Comparison of ENCODE assay signal across 10 mouse cellular contexts in the genomic region with DNA sequence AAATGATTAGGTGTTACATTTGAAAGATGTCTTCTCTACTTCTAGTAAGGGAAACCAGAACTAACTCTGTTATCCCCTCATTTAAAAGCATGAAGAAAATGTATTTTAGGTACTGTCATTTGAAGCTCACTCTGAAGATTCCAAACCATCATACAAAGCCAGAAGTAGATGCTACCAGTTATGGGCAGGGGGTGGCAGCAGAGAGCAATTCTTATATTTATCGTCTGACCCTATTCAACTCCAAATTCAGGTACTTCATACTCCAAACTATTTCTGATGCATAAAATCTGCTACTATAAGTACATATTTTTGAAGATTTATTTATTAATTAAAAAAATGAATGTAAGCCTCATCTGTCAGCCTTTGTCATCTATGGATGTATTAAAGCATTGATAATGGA.
A peak's percentile ranks its signal among the peaks of the same experiment; 100 is the strongest.
DNase-seq lines count a peak whose midpoint lies in the region; ATAC-seq lines count a peak whose summit lies in the region.
"Had no signal": no experiment of that assay in that cellular context is flagged by ENCODE, and none has a peak within 500 bp of the region (broad histone marks: within the 10 kb centered on the region; RNA-seq: fewer than 3 reads in every experiment).

No protein-coding gene starts in this region.

- H3K4me3 ChIP-seq in forebrain, embryonic 13.5 days = no peak overlapping the region
- H3K4me3 ChIP-seq in forebrain, embryonic 11.5 days (ENCODE audit: low read depth, low read length) = no peak overlapping the region
- no peak overlapping the region for H3K4me3 ChIP-seq in embryonic facial prominence, embryonic 11.5 days (ENCODE audit: low read depth, low read length)
- H3K4me3 ChIP-seq: heart, embryonic 15.5 days; neural tube, embryonic 13.5 days had no signal

- DNase-seq in forebrain, embryonic 11.5 days (ENCODE audit: low spot score) = no peak
- DNase-seq in thymus, postnatal 4 days = peak; percentile 4
- no peak for DNase-seq in thymus, postnatal 14 days
- DNase-seq in embryonic facial prominence, embryonic 11.5 days (ENCODE audit: low spot score) = peak; percentile 65
- DNase-seq in kidney, postnatal 14 days = peak; percentile 25
- peak; percentile 3 for DNase-seq in lung, postnatal 36 days
- DNase-seq in spleen, adult 18-20 months = no peak

- no peaks in the 10 kb centered on the region for H3K4me1 ChIP-seq in forebrain, embryonic 13.5 days
- no peaks in the 10 kb centered on the region for H3K4me1 ChIP-seq in forebrain, embryonic 11.5 days (replicated peaks; ENCODE audit: control insufficient read depth, insufficient read depth, low read length)
- H3K4me1 ChIP-seq in embryonic facial prominence, embryonic 11.5 days (ENCODE audit: control insufficient read depth, insufficient read depth, low read length) = no peaks in the 10 kb centered on the region
- H3K4me1 ChIP-seq: heart, embryonic 15.5 days; neural tube, embryonic 13.5 days had no signal

- peak; percentile 78 for ATAC-seq in forebrain, embryonic 13.5 days
- ATAC-seq in forebrain, embryonic 11.5 days (replicated peaks; ENCODE audit: low FRiP score) = no peak
- ATAC-seq in embryonic facial prominence, embryonic 11.5 days (replicated peaks; ENCODE audit: insufficient number of reproducible peaks, low FRiP score, low TSS enrichment, low read depth) = no peak

- 7% methylated on average over 1 of the region's 1 CpGs for WGBS in forebrain, embryonic 13.5 days
- 30% methylated on average over 1 of the region's 1 CpGs for WGBS in forebrain, embryonic 11.5 days
- WGBS in embryonic facial prominence, embryonic 11.5 days = 26% methylated on average over 1 of the region's 1 CpGs

- H3K4me2 ChIP-seq in forebrain, embryonic 13.5 days = no peak overlapping the region
- no peak overlapping the region for H3K4me2 ChIP-seq in forebrain, embryonic 11.5 days (ENCODE audit: low read depth, low read length, severe bottlenecking)
- H3K4me2 ChIP-seq in embryonic facial prominence, embryonic 11.5 days (ENCODE audit: low read depth, low read length) = no peak overlapping the region
- H3K4me2 ChIP-seq: heart, embryonic 15.5 days; neural tube, embryonic 13.5 days had no signal

- no peaks in the 10 kb centered on the region for H3K36me3 ChIP-seq in forebrain, embryonic 13.5 days (ENCODE audit: poor library complexity, severe bottlenecking)
- H3K36me3 ChIP-seq in forebrain, embryonic 11.5 days (ENCODE audit: control insufficient read depth, insufficient read depth, low read length) = no peaks in the 10 kb centered on the region
- no peaks in the 10 kb centered on the region for H3K36me3 ChIP-seq in embryonic facial prominence, embryonic 11.5 days (replicated peaks; ENCODE audit: control insufficient read depth, insufficient read depth, low read depth, low read length)
- H3K36me3 ChIP-seq: heart, embryonic 15.5 days; neural tube, embryonic 13.5 days had no signal

- no peaks in the 10 kb centered on the region for H3K27me3 ChIP-seq in forebrain, embryonic 13.5 days
- no peaks in the 10 kb centered on the region for H3K27me3 ChIP-seq in forebrain, embryonic 11.5 days (ENCODE audit: control insufficient read depth, insufficient read depth, low read length)
- no peaks in the 10 kb centered on the region for H3K27me3 ChIP-seq in embryonic facial prominence, embryonic 11.5 days (ENCODE audit: control insufficient read depth, insufficient read depth, low read length)
- H3K27me3 ChIP-seq: heart, embryonic 15.5 days; neural tube, embryonic 13.5 days had no signal

- H3K9me3 ChIP-seq in forebrain, embryonic 13.5 days (replicated peaks) = no peaks in the 10 kb centered on the region
- H3K9me3 ChIP-seq in forebrain, embryonic 11.5 days (ENCODE audit: control insufficient read depth, low read length) = no peaks in the 10 kb centered on the region
- H3K9me3 ChIP-seq in embryonic facial prominence, embryonic 11.5 days (replicated peaks; ENCODE audit: control insufficient read depth, low read length) = no peaks in the 10 kb centered on the region
- H3K9me3 ChIP-seq: heart, embryonic 15.5 days; neural tube, embryonic 13.5 days had no signal

- no peak overlapping the region for H3K27ac ChIP-seq in forebrain, embryonic 13.5 days
- no peak overlapping the region for H3K27ac ChIP-seq in forebrain, embryonic 11.5 days (ENCODE audit: low read depth, low read length)
- no peak overlapping the region for H3K27ac ChIP-seq in embryonic facial prominence, embryonic 11.5 days (replicated peaks; ENCODE audit: low read depth, low read length)
- H3K27ac ChIP-seq: heart, embryonic 15.5 days; neural tube, embryonic 13.5 days had no signal

- H3K9ac ChIP-seq in forebrain, embryonic 13.5 days = no peak overlapping the region
- H3K9ac ChIP-seq in forebrain, embryonic 11.5 days (ENCODE audit: low read length) = no peak overlapping the region
- H3K9ac ChIP-seq in embryonic facial prominence, embryonic 11.5 days (replicated peaks; ENCODE audit: low read length) = no peak overlapping the region
- H3K9ac ChIP-seq: heart, embryonic 15.5 days; neural tube, embryonic 13.5 days had no signal

Comparison
In these comparisons a context has a peak if more than half of its experiments do, and no peak if none do; other contexts are left out.
1. DNase-seq: peak in thymus, postnatal 4 days (single experiment), embryonic facial prominence, embryonic 11.5 days (single experiment), kidney, postnatal 14 days (single experiment) and lung, postnatal 36 days (single experiment); none in forebrain, embryonic 11.5 days (single experiment), thymus, postnatal 14 days (single experiment) and spleen, adult 18-20 months (0 of 2).